Mouse (Mus musculus): Measurements from ENCODE around the gene St8sia1. TPM values are rescaled to one million over a fixed set of nuclear protein-coding genes. Genes with fewer than 3 reads are reported as not detected.

Gene St8sia1
- polyA plus RNA-seq, 1 experiment from 2014 or later, result 0.07 TPM

- no peak overlapping the region for H3K4me2 ChIP-seq
- DNase-seq (no peak), ATAC-seq (ENCODE audit: insufficient read depth) (no peak)
- no peak for TF ChIP-seq CTCF (IDR thresholded peaks at IDR 0.05; ENCODE audit: low read depth)
- WGBS, result 81% methylated on average over 11 of the region's 11 CpGs
- H3K27me3 ChIP-seq (ENCODE audit: insufficient read depth, low read length), result no peaks in the 10 kb centered on the region
- no peaks in the 10 kb centered on the region for H3K9me3 ChIP-seq (ENCODE audit: low read depth, low read length)
- H3K4me1 ChIP-seq (ENCODE audit: insufficient read depth), result no peaks in the 10 kb centered on the region
- H3K4me3 ChIP-seq (ENCODE audit: low read depth, low read length), result no peak overlapping the region
- no peak overlapping the region for H3K9ac ChIP-seq
- no peaks in the 10 kb centered on the region for H3K36me3 ChIP-seq (ENCODE audit: insufficient read depth)
- H3K27ac ChIP-seq (ENCODE audit: low read depth), result no peak overlapping the region
Observed at GRCm38 (mm10) chr6:142916271-142916941, 47.8 kb downstream of the St8sia1 start.

DNA sequence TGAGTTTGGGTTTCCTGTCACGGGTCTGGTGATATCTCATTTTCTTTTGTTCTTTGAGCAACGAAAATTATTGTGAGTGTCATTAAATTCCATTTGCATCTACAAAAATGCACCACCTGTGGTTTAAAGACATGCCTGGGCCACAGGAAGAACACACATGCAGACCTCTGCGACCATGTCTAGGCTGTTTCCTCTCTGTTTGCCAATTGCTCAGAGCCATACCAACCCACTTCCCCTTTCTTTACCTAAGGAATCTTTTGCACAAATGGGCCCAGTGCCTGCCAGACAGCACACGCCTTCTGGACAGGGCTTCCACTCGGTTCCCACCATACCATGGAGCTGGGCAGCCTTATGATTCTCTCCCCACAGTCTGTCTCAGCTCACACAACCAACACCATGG is 48.8 kb downstream of the St8sia1 start:
- Histone ChIP-seq H3K4me2 (no peak overlapping the region), H3K9me3 (ENCODE audit: low read depth, low read length) (no peaks in the 10 kb centered on the region), H3K27me3 (ENCODE audit: insufficient read depth, low read length) (no peaks in the 10 kb centered on the region), H3K4me1 (ENCODE audit: insufficient read depth) (no peaks in the 10 kb centered on the region), H3K9ac (no peak overlapping the region), H3K4me3 (ENCODE audit: low read depth, low read length) (no peak overlapping the region), H3K36me3 (ENCODE audit: insufficient read depth) (no peaks in the 10 kb centered on the region), H3K27ac (ENCODE audit: low read depth) (no peak overlapping the region)
- no peak for TF ChIP-seq CTCF (IDR thresholded peaks at IDR 0.05; ENCODE audit: low read depth)
- ATAC-seq (ENCODE audit: insufficient read depth) (no peak), DNase-seq (no peak)
- 61% methylated on average over 5 of the region's 5 CpGs for WGBS

GRCm38 (mm10) chr6:142914676-142915075 is 49.6 kb downstream of the St8sia1 start:
- H3K9ac ChIP-seq, result no peak overlapping the region
- H3K27ac ChIP-seq (ENCODE audit: low read depth), result no peak overlapping the region
- no peak overlapping the region for H3K4me3 ChIP-seq (ENCODE audit: low read depth, low read length)
- no peaks in the 10 kb centered on the region for H3K27me3 ChIP-seq (ENCODE audit: insufficient read depth, low read length)
- DNase-seq (no peak), ATAC-seq (ENCODE audit: insufficient read depth) (no peak)
- no peak for TF ChIP-seq CTCF (IDR thresholded peaks at IDR 0.05; ENCODE audit: low read depth)
- H3K36me3 ChIP-seq (ENCODE audit: insufficient read depth), result no peaks in the 10 kb centered on the region
- no peak overlapping the region for H3K4me2 ChIP-seq
- H3K4me1 ChIP-seq (ENCODE audit: insufficient read depth), result no peaks in the 10 kb centered on the region
- 80% methylated on average over 10 of the region's 10 CpGs for WGBS
- no peaks in the 10 kb centered on the region for H3K9me3 ChIP-seq (ENCODE audit: low read depth, low read length)

- ATAC-seq (ENCODE audit: insufficient read depth) (no peak), DNase-seq (no peak)
- Histone ChIP-seq H3K27me3 (ENCODE audit: insufficient read depth, low read length) (no peaks in the 10 kb centered on the region), H3K4me2 (no peak overlapping the region), H3K36me3 (ENCODE audit: insufficient read depth) (no peaks in the 10 kb centered on the region), H3K9me3 (ENCODE audit: low read depth, low read length) (no peaks in the 10 kb centered on the region), H3K4me3 (ENCODE audit: low read depth, low read length) (no peak overlapping the region), H3K4me1 (ENCODE audit: insufficient read depth) (no peaks in the 10 kb centered on the region), H3K9ac (no peak overlapping the region), H3K27ac (ENCODE audit: low read depth) (no peak overlapping the region)
- TF ChIP-seq CTCF (IDR thresholded peaks at IDR 0.05; ENCODE audit: low read depth), result no peak
- 94% methylated on average over 3 of the region's 3 CpGs for WGBS
Observed at GRCm38 (mm10) chr6:142911263-142911662, 53.0 kb downstream of the St8sia1 start.

GRCm38 (mm10) chr6:142910721-142911120 is 53.5 kb downstream of the St8sia1 start:
- H3K27ac ChIP-seq (ENCODE audit: low read depth), result no peak overlapping the region
- no peaks in the 10 kb centered on the region for H3K9me3 ChIP-seq (ENCODE audit: low read depth, low read length)
- H3K4me2 ChIP-seq, result no peak overlapping the region
- 92% methylated on average over 7 of the region's 7 CpGs for WGBS
- no peaks in the 10 kb centered on the region for H3K36me3 ChIP-seq (ENCODE audit: insufficient read depth)
- no peak overlapping the region for H3K4me3 ChIP-seq (ENCODE audit: low read depth, low read length)
- ATAC-seq (ENCODE audit: insufficient read depth) (no peak), DNase-seq (no peak)
- TF ChIP-seq CTCF (IDR thresholded peaks at IDR 0.05; ENCODE audit: low read depth), result no peak
- no peak overlapping the region for H3K9ac ChIP-seq
- no peaks in the 10 kb centered on the region for H3K4me1 ChIP-seq (ENCODE audit: insufficient read depth)
- no peaks in the 10 kb centered on the region for H3K27me3 ChIP-seq (ENCODE audit: insufficient read depth, low read length)

DNA sequence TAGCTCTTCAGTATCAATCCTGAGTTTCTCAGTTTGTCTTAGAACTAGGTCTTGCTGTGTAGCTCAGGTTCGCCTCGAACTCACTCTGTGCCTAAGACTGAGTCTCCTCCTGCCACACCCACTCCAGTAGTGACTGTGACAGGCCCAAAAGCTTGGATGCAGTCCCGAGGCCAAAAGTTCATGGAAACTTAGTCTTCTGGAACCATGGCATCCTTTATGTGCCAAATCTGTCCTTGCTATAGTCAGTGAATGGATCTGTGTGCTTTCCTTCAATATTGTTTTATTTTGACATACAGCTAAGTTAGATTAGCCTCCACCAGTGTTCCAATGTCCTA is 54.5 kb downstream of the St8sia1 start:
- Histone ChIP-seq H3K4me2 (no peak overlapping the region), H3K9me3 (ENCODE audit: low read depth, low read length) (no peaks in the 10 kb centered on the region), H3K27me3 (ENCODE audit: insufficient read depth, low read length) (no peaks in the 10 kb centered on the region), H3K27ac (ENCODE audit: low read depth) (no peak overlapping the region), H3K36me3 (ENCODE audit: insufficient read depth) (no peaks in the 10 kb centered on the region), H3K4me1 (ENCODE audit: insufficient read depth) (no peaks in the 10 kb centered on the region), H3K4me3 (ENCODE audit: low read depth, low read length) (no peak overlapping the region), H3K9ac (no peak overlapping the region)
- no peak for DNase-seq
- no peak for TF ChIP-seq CTCF (IDR thresholded peaks at IDR 0.05; ENCODE audit: low read depth)
- ATAC-seq (ENCODE audit: insufficient read depth), result no peak
- 73% methylated on average over 3 of the region's 3 CpGs for whole genome bisulfite sequencing

GRCm38 (mm10) chr6:142908911-142909770 is 55.1 kb downstream of the St8sia1 start:
- no peak overlapping the region for H3K27ac ChIP-seq (ENCODE audit: low read depth)
- no peak overlapping the region for H3K9ac ChIP-seq
- WGBS, result 60% methylated on average over 5 of the region's 5 CpGs
- H3K4me1 ChIP-seq (ENCODE audit: insufficient read depth), result no peaks in the 10 kb centered on the region
- H3K27me3 ChIP-seq (ENCODE audit: insufficient read depth, low read length), result no peaks in the 10 kb centered on the region
- DNase-seq (no peak), ATAC-seq (ENCODE audit: insufficient read depth) (no peak)
- TF ChIP-seq CTCF (IDR thresholded peaks at IDR 0.05; ENCODE audit: low read depth), result no peak
- H3K9me3 ChIP-seq (ENCODE audit: low read depth, low read length), result no peaks in the 10 kb centered on the region
- no peaks in the 10 kb centered on the region for H3K36me3 ChIP-seq (ENCODE audit: insufficient read depth)
- no peak overlapping the region for H3K4me2 ChIP-seq
- no peak overlapping the region for H3K4me3 ChIP-seq (ENCODE audit: low read depth, low read length)

Measured in lung, embryonic 14.5 days (tissue).